Mouse (Mus musculus) spleen, adult 2 months (tissue): ENCODE data around the gene Gm973.

ENCODE experiments used
- CTCF ChIP-seq: fragments of 200-500 bp; IDR thresholded peaks from 2 replicates; pipeline ENCODE4 v1.5.1; 2011; ENCODE audit warnings: mild to moderate bottlenecking, inconsistent platforms; ENCODE audit not compliant: insufficient read depth, insufficient read length, insufficient replicate concordance; ENCODE audit errors: extremely low read depth
- POLR2A ChIP-seq: fragments of 200-500 bp; IDR thresholded peaks from 2 replicates; pipeline ENCODE4 v1.6.1; 2011; ENCODE audit warnings: low read depth, low read length, inconsistent platforms

DNA sequence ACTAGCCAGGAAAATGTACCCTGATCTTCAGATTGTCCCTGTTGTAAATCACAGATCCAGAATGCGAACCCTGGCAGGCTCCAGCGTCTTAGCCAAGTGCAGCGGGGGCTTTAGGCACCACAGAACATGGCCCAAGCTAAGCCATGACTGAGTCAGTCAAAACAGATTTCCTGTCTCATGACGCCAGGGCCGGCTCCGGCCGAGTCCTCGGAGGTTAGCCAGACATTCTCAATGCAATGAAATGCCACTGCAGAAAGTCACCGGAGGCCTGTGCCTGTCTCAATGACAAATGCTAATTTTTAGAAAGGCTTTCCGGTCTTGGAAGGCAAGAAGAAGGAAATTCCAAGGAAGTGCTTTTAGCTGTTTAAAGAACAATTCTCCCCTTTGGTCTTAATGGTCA is 93.8 kb downstream of the Gm973 start:
- TF ChIP-seq CTCF (no peak), POLR2A (no peak)
